Mouse (Mus musculus) embryonic fibroblast, embryonic 13.5 days (primary cell): ENCODE measurements around the gene Cipc.

Experiments
- CTCF ChIP-seq: IDR thresholded peaks from 2 replicates; pipeline ENCODE4 v1.5.1; 2011; ENCODE audit warnings: mild to moderate bottlenecking, control low read depth, low read length, moderate library complexity, borderline replicate concordance; ENCODE audit not compliant: insufficient read depth
- POLR2A ChIP-seq: IDR thresholded peaks from 2 replicates; pipeline ENCODE4 v1.6.1; 2011; ENCODE audit warnings: low read depth, mild to moderate bottlenecking, control low read depth, low read length, moderate library complexity

DNA sequence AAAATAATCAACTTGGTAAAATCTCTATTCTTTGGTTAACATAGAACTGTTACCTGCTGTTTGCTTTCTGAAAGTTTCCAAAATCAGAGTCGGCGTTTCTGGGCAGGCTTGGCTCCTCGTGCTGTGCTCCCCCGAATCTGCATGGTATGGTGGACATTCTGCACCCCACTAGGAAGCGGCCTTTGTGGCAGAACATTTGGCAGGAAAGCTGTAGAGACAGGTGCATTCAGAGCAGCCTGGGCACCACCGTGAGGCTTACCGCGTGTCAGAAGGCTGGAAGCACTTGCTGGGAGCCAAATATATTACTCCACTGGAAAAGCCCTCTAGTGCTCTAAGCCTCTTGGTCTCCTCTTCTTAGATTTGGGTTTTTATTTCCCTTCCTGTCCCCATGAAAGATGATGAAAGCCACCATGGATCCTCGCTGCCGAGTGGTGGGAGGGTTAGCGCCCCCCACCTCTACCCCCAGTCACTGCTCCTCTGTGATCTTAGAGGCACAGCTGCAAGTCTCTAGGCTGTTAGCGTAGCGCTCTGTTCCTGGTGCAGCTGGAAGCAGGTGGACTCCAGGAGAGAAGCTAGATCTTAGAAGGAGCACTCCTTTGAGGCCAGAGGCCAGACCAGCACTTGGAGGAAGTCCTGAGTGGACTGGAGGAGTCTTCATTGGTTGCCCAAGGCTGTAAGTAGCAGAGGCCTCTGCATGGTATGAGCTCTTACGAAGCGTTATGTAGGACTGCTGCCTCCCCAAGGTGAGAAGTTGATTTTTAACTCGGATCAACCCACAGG lies 17.6 kb downstream of the Cipc start:
- TF ChIP-seq POLR2A (no peak), CTCF (no peak)
